Mouse (Mus musculus) ES-E14 (cell line): ENCODE data around the gene Hjurp. TPM values are rescaled to one million over a fixed set of nuclear protein-coding genes. Genes with fewer than 3 reads are reported as not detected.

ENCODE experiments used
- DNase-seq: peaks from one replicate; pipeline ENCODE4 v3.0.0-alpha.2; 2013; ENCODE audit warnings: low read depth, low spot score
- H3K27ac ChIP-seq: 2 replicates; pipeline ENCODE4 v1.5.1; 2012; ENCODE audit warnings: low read depth, mild to moderate bottlenecking, low read length, moderate library complexity, mixed read lengths; ENCODE audit not compliant: poor library complexity, insufficient read depth, severe bottlenecking
- H3K36me3 ChIP-seq: 2 replicates; pipeline ENCODE4 v1.6.1; 2012; ENCODE audit warnings: mild to moderate bottlenecking, low read length, moderate library complexity, mixed read lengths; ENCODE audit not compliant: control insufficient read depth, poor library complexity, insufficient read depth, severe bottlenecking
- H3K4me1 ChIP-seq, 2 experiments: fragments of 150-350 bp in 1 of 2; sonication (generic) in 1 of 2; 2 replicates each; pipeline ENCODE4 v1.6.1; 2012; ENCODE audit warnings: low read length in 2 of 2, mild to moderate bottlenecking in 1 of 2, mixed read lengths in 1 of 2; ENCODE audit not compliant: control insufficient read depth in 2 of 2, insufficient read depth in 2 of 2, poor library complexity in 1 of 2
- H3K4me3 ChIP-seq, 2 experiments: fragments of 150-350 bp in 1 of 2; sonication (generic) in 1 of 2; 2 replicates each; pipeline ENCODE4 v1.5.1; 2012; ENCODE audit warnings: low read length in 2 of 2, low read depth in 1 of 2, mild to moderate bottlenecking in 1 of 2, mixed read lengths in 1 of 2; ENCODE audit not compliant: insufficient read depth in 1 of 2, poor library complexity in 1 of 2, severe bottlenecking in 1 of 2
- H3K9ac ChIP-seq: 2 replicates; pipeline ENCODE4 v1.6.1; 2012; ENCODE audit warnings: low read depth, mild to moderate bottlenecking, low read length, mixed read lengths; ENCODE audit not compliant: poor library complexity, insufficient read depth, severe bottlenecking
- H3K9me3 ChIP-seq: fragments of 150-350 bp; sonication (generic); 2 replicates; pipeline ENCODE4 v1.6.1; 2012; ENCODE audit warnings: low read depth, mild to moderate bottlenecking, low read length; ENCODE audit not compliant: control insufficient read depth, insufficient read depth
- CHD2 ChIP-seq: IDR thresholded peaks from 2 replicates; pipeline ENCODE4 v1.6.1; 2014; ENCODE audit warnings: mild to moderate bottlenecking, low read depth, low read length, inconsistent platforms
- HCFC1 ChIP-seq: IDR thresholded peaks from 2 replicates; pipeline ENCODE4 v1.6.1; 2012; ENCODE audit warnings: low read length, inconsistent platforms, borderline replicate concordance; ENCODE audit not compliant: insufficient read depth
- MAFK ChIP-seq: IDR thresholded peaks from 2 replicates; pipeline ENCODE4 v1.6.1; 2014; ENCODE audit warnings: mild to moderate bottlenecking, low read depth, low read length, inconsistent platforms; ENCODE audit not compliant: insufficient read depth
- ZC3H11A ChIP-seq: IDR thresholded peaks from 2 replicates; pipeline ENCODE4 v1.6.1; 2012; ENCODE audit warnings: low read depth, mild to moderate bottlenecking, inconsistent platforms, low read length, borderline replicate concordance
- ZNF384 ChIP-seq: IDR thresholded peaks from 2 replicates; pipeline ENCODE4 v1.6.1; 2012; ENCODE audit warnings: low read depth, low read length, inconsistent platforms
- in situ Hi-C, 2 experiments: fragments of 600-800 bp; cut with MboI; formaldehyde crosslinking; loops; one replicate each; pipeline ENCODE4 v1.15.1; 2025; ENCODE audit warnings: low sequenced_read_pairs in 2 of 2, inconsistent platforms in 1 of 2; ENCODE audit not compliant: unreplicated experiment in 2 of 2
- total RNA-seq: library from RNA; depleted of rRNA; stranded (reverse); fragments of 300-350 nt; gene quantifications from 2 replicates; pipeline ENCODE4 v1.2.3, GENCODE M21; 2012

Gene Hjurp
- total RNA-seq, 1 experiment, result 168 TPM

GRCm38 (mm10) chr1:88307180-88307579 is 29.7 kb upstream of the Hjurp start:
- Histone ChIP-seq H3K4me3 (no peak overlapping the region), H3K27ac (no peak overlapping the region), H3K4me1 (no peaks in the 10 kb centered on the region), H3K9me3 (no peaks in the 10 kb centered on the region), H3K36me3 (no peaks in the 10 kb centered on the region), H3K9ac (no peak overlapping the region)
- no peak for DNase-seq
- in situ Hi-C loops, result no loop called here
- no peak for TF ChIP-seq MAFK
- TF ChIP-seq ZNF384, result no peak
- TF ChIP-seq CHD2, result no peak
- no peak for TF ChIP-seq HCFC1
- no peak for TF ChIP-seq ZC3H11A

- H3K4me1 ChIP-seq, result no peaks in the 10 kb centered on the region
- TF ChIP-seq MAFK (no peak), ZNF384 (no peak), ZC3H11A (no peak), CHD2 (no peak), HCFC1 (no peak)
- H3K9me3 ChIP-seq, result no peaks in the 10 kb centered on the region
- no peak overlapping the region for H3K4me3 ChIP-seq
- no peaks in the 10 kb centered on the region for H3K36me3 ChIP-seq
- in situ Hi-C loops, result no loop called here
- DNase-seq, result no peak
- no peak overlapping the region for H3K27ac ChIP-seq
- no peak overlapping the region for H3K9ac ChIP-seq
Measured at GRCm38 (mm10) chr1:88306543-88306942, 29.1 kb upstream of the Hjurp start.

GRCm38 (mm10) chr1:88305018-88305795 is 27.8 kb upstream of the Hjurp start:
- Histone ChIP-seq H3K9me3 (no peaks in the 10 kb centered on the region), H3K27ac (no peak overlapping the region), H3K36me3 (no peaks in the 10 kb centered on the region), H3K9ac (no peak overlapping the region), H3K4me3 (no peak overlapping the region), H3K4me1 (no peaks in the 10 kb centered on the region)
- TF ChIP-seq HCFC1 (no peak), ZNF384 (no peak), ZC3H11A (no peak)
- in situ Hi-C loops, result no loop called here
- DNase-seq, result no peak

- no peak for DNase-seq
- Histone ChIP-seq H3K9ac (no peak overlapping the region), H3K4me3 (no peak overlapping the region), H3K36me3 (no peaks in the 10 kb centered on the region), H3K4me1 (no peaks in the 10 kb centered on the region), H3K27ac (no peak overlapping the region), H3K9me3 (no peaks in the 10 kb centered on the region)
- TF ChIP-seq MAFK (no peak), CHD2 (no peak), ZNF384 (no peak), HCFC1 (no peak), ZC3H11A (no peak)
- in situ Hi-C loops, result no loop called here
Measured at GRCm38 (mm10) chr1:88304261-88304985, 27.0 kb upstream of the Hjurp start.
